Mouse (Mus musculus) lung, postnatal 0 days (tissue): ENCODE data around the gene Olfr1357. TPM values are rescaled to one million over a fixed set of nuclear protein-coding genes. Genes with fewer than 3 reads are reported as not detected.

ENCODE experiments used
- ATAC-seq: fragments of 200-750 bp; cut with Nextera tagmentation; 2 replicates; pipeline ENCODE4 v1.8.0; 2017; ENCODE audit warnings: moderate library complexity
- DNase-seq: peaks from one replicate; pipeline ENCODE4 v3.0.0-alpha.2; 2016; ENCODE audit warnings: low spot score
- H3K27ac ChIP-seq: fragments of 300-500 bp; sonication (generic); 2 replicates; pipeline ENCODE4 v1.5.1; 2014; ENCODE audit warnings: antibody characterized with exemption, mild to moderate bottlenecking, low read length, mixed read lengths
- H3K27me3 ChIP-seq: fragments of 300-500 bp; sonication (generic); replicated peaks from 2 replicates; pipeline ENCODE4 v1.6.1; 2014; ENCODE audit warnings: low read length, mixed read lengths; ENCODE audit not compliant: insufficient read depth
- H3K36me3 ChIP-seq: fragments of 300-500 bp; sonication (generic); 2 replicates; pipeline ENCODE4 v1.6.1; 2014; ENCODE audit warnings: low read length, mixed read lengths; ENCODE audit not compliant: insufficient read depth
- H3K4me1 ChIP-seq: fragments of 300-500 bp; sonication (generic); 2 replicates; pipeline ENCODE4 v1.6.1; 2014; ENCODE audit warnings: antibody characterized with exemption, low read depth, low read length, mixed read lengths; ENCODE audit not compliant: insufficient read depth
- H3K4me2 ChIP-seq: fragments of 300-500 bp; sonication (generic); replicated peaks from 2 replicates; pipeline ENCODE4 v1.6.1; 2014; ENCODE audit warnings: low read depth, mild to moderate bottlenecking, low read length, moderate library complexity, mixed read lengths
- H3K4me3 ChIP-seq: fragments of 300-500 bp; sonication (generic); 2 replicates; pipeline ENCODE4 v1.5.1; 2014; ENCODE audit warnings: low read depth, low read length
- H3K9ac ChIP-seq: fragments of 300-500 bp; sonication (generic); replicated peaks from 2 replicates; pipeline ENCODE4 v1.6.1; 2014; ENCODE audit warnings: low read depth, mild to moderate bottlenecking
- H3K9me3 ChIP-seq: fragments of 300-500 bp; sonication (generic); 2 replicates; pipeline ENCODE4 v1.6.1; 2016; ENCODE audit warnings: low read length, mixed read lengths
- CTCF ChIP-seq: IDR thresholded peaks from 2 replicates; pipeline ENCODE4 v1.5.1; 2016; ENCODE audit warnings: antibody characterized with exemption, mild to moderate bottlenecking
- EP300 ChIP-seq: IDR thresholded peaks from 2 replicates; pipeline ENCODE4 v1.6.1; 2016; ENCODE audit warnings: antibody characterized with exemption, mild to moderate bottlenecking, control low read depth
- WGBS: fragments of 180-500 bp; shearing (Covaris S2); extraction: QIAGEN DNeasy Blood & Tissue Kit; methylation state at CpG from one replicate; pipeline ENCODE4 v1.1.7; 2014; 5-methylcytosine and 5-hydroxymethylcytosine counted together
- polyA plus RNA-seq: library from polyadenylated mRNA; unstranded; fragments of >200 nt; fragmentation: Nextera tagmentation; extraction: Ambion mirVana; gene quantifications from 2 replicates; pipeline ENCODE4 v1.2.1, GENCODE M21; 2015

The Olfr1357 gene
- polyA plus RNA-seq, 1 experiment from 2014 or later: not detected

GRCm38 (mm10) chr10:78570897-78571296 lies 47.0 kb downstream of the Olfr1357 start:
- TF ChIP-seq EP300 (no peak), CTCF (no peak)
- Histone ChIP-seq H3K4me3 (no peak overlapping the region), H3K27ac (no peak overlapping the region), H3K27me3 (no peaks in the 10 kb centered on the region), H3K9ac (no peak overlapping the region), H3K4me2 (no peak overlapping the region), H3K4me1 (peaks cover 4% of the 10 kb centered on the region; the same call in 1 of the 2 replicates), H3K9me3 (no peaks in the 10 kb centered on the region), H3K36me3 (no peaks in the 10 kb centered on the region)
- ATAC-seq (no peak), DNase-seq (peak; percentile 37)
- WGBS: 54% methylated on average over 2 of the region's 2 CpGs

- no peaks in the 10 kb centered on the region for H3K9me3 ChIP-seq
- H3K9ac ChIP-seq: no peak overlapping the region
- H3K4me3 ChIP-seq: no peak overlapping the region
- TF ChIP-seq CTCF (no peak), EP300 (no peak)
- 46% methylated on average over 6 of the region's 6 CpGs for WGBS
- H3K4me1 ChIP-seq: no peaks in the 10 kb centered on the region
- H3K27ac ChIP-seq: no peak overlapping the region
- DNase-seq (no peak), ATAC-seq (no peak)
- H3K36me3 ChIP-seq: no peaks in the 10 kb centered on the region
- no peaks in the 10 kb centered on the region for H3K27me3 ChIP-seq
- no peak overlapping the region for H3K4me2 ChIP-seq
Observed at GRCm38 (mm10) chr10:78570416-78570815, 47.5 kb downstream of the Olfr1357 start.

- H3K9me3 ChIP-seq: no peaks in the 10 kb centered on the region
- no peaks in the 10 kb centered on the region for H3K27me3 ChIP-seq
- H3K27ac ChIP-seq: no peak overlapping the region
- H3K4me3 ChIP-seq: no peak overlapping the region
- no peaks in the 10 kb centered on the region for H3K36me3 ChIP-seq
- no peaks in the 10 kb centered on the region for H3K4me1 ChIP-seq
- no peak for TF ChIP-seq CTCF
- no peak for TF ChIP-seq EP300
- no peak overlapping the region for H3K9ac ChIP-seq
- DNase-seq: no peak
- H3K4me2 ChIP-seq: no peak overlapping the region
- 32% methylated on average over 3 of the region's 3 CpGs for WGBS
- no peak for ATAC-seq
Observed at GRCm38 (mm10) chr10:78569686-78570085, 48.2 kb downstream of the Olfr1357 start.

GRCm38 (mm10) chr10:78569191-78569590 lies 48.7 kb downstream of the Olfr1357 start:
- no peak overlapping the region for H3K4me2 ChIP-seq
- no peaks in the 10 kb centered on the region for H3K27me3 ChIP-seq
- no peak for TF ChIP-seq EP300
- TF ChIP-seq CTCF: no peak
- no peaks in the 10 kb centered on the region for H3K36me3 ChIP-seq
- no peaks in the 10 kb centered on the region for H3K4me1 ChIP-seq
- H3K4me3 ChIP-seq: no peak overlapping the region
- no peaks in the 10 kb centered on the region for H3K9me3 ChIP-seq
- DNase-seq (no peak), ATAC-seq (no peak)
- WGBS: 76% methylated on average over 3 of the region's 3 CpGs
- H3K9ac ChIP-seq: no peak overlapping the region
- no peak overlapping the region for H3K27ac ChIP-seq

- ATAC-seq (no peak), DNase-seq (no peak)
- H3K4me2 ChIP-seq: no peak overlapping the region
- no peak overlapping the region for H3K27ac ChIP-seq
- no peaks in the 10 kb centered on the region for H3K9me3 ChIP-seq
- no peak for TF ChIP-seq EP300
- no peak for TF ChIP-seq CTCF
- no peaks in the 10 kb centered on the region for H3K4me1 ChIP-seq
- H3K27me3 ChIP-seq: no peaks in the 10 kb centered on the region
- H3K36me3 ChIP-seq: no peaks in the 10 kb centered on the region
- 65% methylated on average over 1 of the region's 1 CpGs for WGBS
- no peak overlapping the region for H3K9ac ChIP-seq
- H3K4me3 ChIP-seq: no peak overlapping the region
Observed at GRCm38 (mm10) chr10:78565070-78565469, 52.8 kb downstream of the Olfr1357 start.

Other genes starting within 250 kb of the Olfr1357 start
- gene Rrp1, start 205.0 kb downstream of the Olfr1357 start, polyA plus RNA-seq: 171 and 175 TPM in 2 replicates
- gene Cstb, start 192.4 kb downstream of the Olfr1357 start, polyA plus RNA-seq: 440 and 490 TPM in 2 replicates
- 4.7 and 4.9 TPM in 2 replicates for gene Pdxk, start 153.1 kb downstream of the Olfr1357 start, polyA plus RNA-seq
- not detected in 2 replicates for gene Olfr1358, start 100.6 kb downstream of the Olfr1357 start, polyA plus RNA-seq
- gene Ilvbl, start 43.7 kb downstream of the Olfr1357 start, polyA plus RNA-seq: 38.1 and 45.0 TPM in 2 replicates
- 16.1 and 17.4 TPM in 2 replicates for gene Syde1, start 26.1 kb downstream of the Olfr1357 start, polyA plus RNA-seq
- not detected in 2 replicates for gene Casp14, start 100.2 kb upstream of the Olfr1357 start, polyA plus RNA-seq
- gene Ccdc105, start 135.0 kb upstream of the Olfr1357 start, polyA plus RNA-seq: not detected in 2 replicates
- 0.36 and 0.41 TPM in 2 replicates for gene Slc1a6, start 162.4 kb upstream of the Olfr1357 start, polyA plus RNA-seq
- gene Olfr1356, start 234.1 kb upstream of the Olfr1357 start, polyA plus RNA-seq: not detected in 2 replicates